Mouse (Mus musculus): ENCODE measurements around the gene Srxn1.

- TF ChIP-seq CTCF (IDR thresholded peaks at IDR 0.05; ENCODE audit: borderline replicate concordance, extremely low read depth, insufficient read depth, insufficient read length) (no peak), POLR2A (IDR thresholded peaks at IDR 0.05; ENCODE audit: borderline replicate concordance, extremely low read depth, insufficient read depth, insufficient read length, poor library complexity, severe bottlenecking) (no peak)
Measured at GRCm38 (mm10) chr2:152091342-152092056, 13.8 kb upstream of the Srxn1 start.

All from brain, embryonic 14.5 days (tissue).